In genomic region chr15:97773108-97773507, GRCm38 (mm10) we compare ENCODE assay signal across 9 mouse cellular contexts. TPM values are rescaled to one million over a fixed set of nuclear protein-coding genes. Genes with fewer than 3 reads are reported as not detected.
DNase-seq lines count a peak whose midpoint lies in the region; ATAC-seq and TF ChIP-seq lines count a peak whose summit lies in the region.
"Had no signal": no experiment of that assay in that cellular context is flagged by ENCODE, and none has a peak within 500 bp of the region (broad histone marks: within the 10 kb centered on the region; RNA-seq: fewer than 3 reads in every experiment).

No protein-coding gene starts in this region.

- no peaks in the 10 kb centered on the region for H3K36me3 ChIP-seq in kidney, embryonic 14.5 days (ENCODE audit: control insufficient read depth, insufficient read depth, low read length)
- no peaks in the 10 kb centered on the region for H3K36me3 ChIP-seq in lung, postnatal 0 days (ENCODE audit: insufficient read depth, low read length)
- H3K36me3 ChIP-seq: hindbrain, embryonic 15.5 days had no signal

- no peak overlapping the region for H3K4me3 ChIP-seq in kidney, embryonic 14.5 days (ENCODE audit: low read length)
- no peak overlapping the region for H3K4me3 ChIP-seq in lung, postnatal 0 days (ENCODE audit: low read depth, low read length)
- no peak overlapping the region for H3K4me3 ChIP-seq in cerebellum, adult 2 months (replicated peaks; ENCODE audit: insufficient read depth, low read depth, low read length)
- H3K4me3 ChIP-seq: hindbrain, embryonic 15.5 days had no signal

- TF ChIP-seq EP300 in lung, postnatal 0 days (IDR thresholded peaks at IDR 0.05) = peak; percentile 90

- no peak for TF ChIP-seq POLR2A in cerebellum, adult 2 months (IDR thresholded peaks at IDR 0.05; ENCODE audit: borderline replicate concordance, insufficient read depth, low read length)

- peak; percentile 24; the same call in 1 of the 2 replicates for TF ChIP-seq CTCF in lung, postnatal 0 days (IDR thresholded peaks at IDR 0.05)
- no peak for TF ChIP-seq CTCF in cerebellum, adult 2 months (IDR thresholded peaks at IDR 0.05; ENCODE audit: borderline replicate concordance, insufficient read depth, low read depth, low read length)

- peak; percentile 91 for ATAC-seq in kidney, embryonic 14.5 days (ENCODE audit: low FRiP score, low TSS enrichment)
- peak; percentile 91 for ATAC-seq in lung, postnatal 0 days

- H3K27ac ChIP-seq in kidney, embryonic 14.5 days (ENCODE audit: low read depth, low read length) = peak overlapping the region; percentile 97
- peak overlapping the region; percentile 88 for H3K27ac ChIP-seq in lung, postnatal 0 days (ENCODE audit: low read length)
- no peak overlapping the region for H3K27ac ChIP-seq in cerebellum, adult 2 months (ENCODE audit: insufficient read depth, low read length)

- H3K27me3 ChIP-seq in kidney, embryonic 14.5 days (ENCODE audit: control insufficient read depth, insufficient read depth, low read length) = no peaks in the 10 kb centered on the region
- no peaks in the 10 kb centered on the region for H3K27me3 ChIP-seq in lung, postnatal 0 days (replicated peaks; ENCODE audit: insufficient read depth, low read length)
- H3K27me3 ChIP-seq in cerebellum, adult 2 months (ENCODE audit: control insufficient read depth, insufficient read depth, low read length) = no peaks in the 10 kb centered on the region

- H3K9me3 ChIP-seq in kidney, embryonic 14.5 days (ENCODE audit: control insufficient read depth, low read length) = no peaks in the 10 kb centered on the region
- no peaks in the 10 kb centered on the region for H3K9me3 ChIP-seq in lung, postnatal 0 days (ENCODE audit: low read length)
- H3K9me3 ChIP-seq: hindbrain, embryonic 15.5 days had no signal

- H3K9ac ChIP-seq in kidney, embryonic 14.5 days (ENCODE audit: low read depth, low read length) = peak overlapping the region; percentile 34; the same call in 1 of the 2 replicates
- no peak overlapping the region for H3K9ac ChIP-seq in lung, postnatal 0 days (replicated peaks; ENCODE audit: low read depth)
- H3K9ac ChIP-seq: hindbrain, embryonic 15.5 days had no signal

- H3K4me2 ChIP-seq in kidney, embryonic 14.5 days (replicated peaks; ENCODE audit: low read depth, low read length) = peak overlapping the region; percentile 17
- H3K4me2 ChIP-seq in lung, postnatal 0 days (replicated peaks; ENCODE audit: low read depth, low read length) = 0 out of 2 replicates have a peak overlapping the region, but pooled peaks have one; percentile 3
- H3K4me2 ChIP-seq: hindbrain, embryonic 15.5 days had no signal

- H3K4me1 ChIP-seq in kidney, embryonic 14.5 days (ENCODE audit: control insufficient read depth, insufficient read depth, low read length) = peaks cover 39% of the 10 kb centered on the region
- H3K4me1 ChIP-seq in lung, postnatal 0 days (ENCODE audit: insufficient read depth, low read depth, low read length) = peaks cover 19% of the 10 kb centered on the region
- H3K4me1 ChIP-seq in cerebellum, adult 2 months (ENCODE audit: control insufficient read depth, insufficient read depth, low read length) = no peaks in the 10 kb centered on the region

- intact Hi-C loops in left cerebral cortex, postnatal 14 days (cut with DNase I) = no loop called here

- 10% methylated on average over 5 of the region's 5 CpGs for WGBS in kidney, embryonic 14.5 days
- 9% methylated on average over 5 of the region's 5 CpGs for WGBS in lung, postnatal 0 days
- WGBS in cerebellum, adult 2 months = 39% methylated on average over 5 of the region's 5 CpGs

- DNase-seq in ovary, postnatal 36 days (ENCODE audit: low spot score) = peak; percentile 45
- no peak for DNase-seq in ovary, postnatal 14 days (ENCODE audit: low spot score)
- DNase-seq in gastrocnemius, postnatal 25 days = peak; percentile 72
- peak; percentile 96 for DNase-seq in lung, postnatal 0 days (ENCODE audit: low spot score)
- DNase-seq in left cerebral cortex, postnatal 14 days (ENCODE audit: low spot score in 2 of 2) = no peak
- no peak for DNase-seq in cerebellum, adult 2 months
- no peak for DNase-seq in right cerebral cortex, postnatal 10 days (ENCODE audit: low spot score in 2 of 2)

RNA-seq across cellular contexts. Expression of gene Slc48a1, which starts 5.2 kb away (rescaled TPM):
- total RNA-seq in gastrocnemius, postnatal 25 days (2021) = 10 to 100 TPM; 44.7 to 47.2 TPM
- 34.4 and 36.1 TPM in 2 replicates for polyA plus RNA-seq in kidney, embryonic 14.5 days (2014; fragmentation: Nextera tagmentation; extraction: Ambion mirVana)
- 69.5 and 75.7 TPM in 2 replicates for polyA plus RNA-seq in lung, postnatal 0 days (2015; fragmentation: Nextera tagmentation; extraction: Ambion mirVana)
- total RNA-seq in left cerebral cortex, postnatal 14 days (2021) = 100 to 1,000 TPM; 157 to 169 TPM
- 129 and 133 TPM in 2 replicates for polyA plus RNA-seq in cerebellum, adult 2 months (2012; rRNA removed)

RNA-seq across cellular contexts. Expression of gene Rapgef3, which starts 5.3 kb away (rescaled TPM):
- total RNA-seq in gastrocnemius, postnatal 25 days (2021) = 1 to 10 TPM; 3.7 to 8.1 TPM
- 11.9 and 15.7 TPM in 2 replicates for polyA plus RNA-seq in kidney, embryonic 14.5 days (2014; fragmentation: Nextera tagmentation; extraction: Ambion mirVana)
- 18.7 and 25.5 TPM in 2 replicates for polyA plus RNA-seq in lung, postnatal 0 days (2015; fragmentation: Nextera tagmentation; extraction: Ambion mirVana)
- total RNA-seq in left cerebral cortex, postnatal 14 days (2021) = 10 to 100 TPM; 28.9 to 36.7 TPM
- 35.0 and 36.5 TPM in 2 replicates for polyA plus RNA-seq in cerebellum, adult 2 months (2012; rRNA removed)

RNA-seq across cellular contexts. Expression of gene Endou, which starts 42.0 kb away (rescaled TPM):
- total RNA-seq in gastrocnemius, postnatal 25 days (2021) = under 1 TPM; 0.36 to 0.91 TPM
- polyA plus RNA-seq in kidney, embryonic 14.5 days (2014; fragmentation: Nextera tagmentation; extraction: Ambion mirVana) = 0.20 and 0.34 TPM in 2 replicates
- 2.1 and 2.9 TPM in 2 replicates for polyA plus RNA-seq in lung, postnatal 0 days (2015; fragmentation: Nextera tagmentation; extraction: Ambion mirVana)
- total RNA-seq in left cerebral cortex, postnatal 14 days (2021) = under 1 TPM; 0.94 to 0.97 TPM
- polyA plus RNA-seq in cerebellum, adult 2 months (2012; rRNA removed) = 1.7 and 1.8 TPM in 2 replicates

Comparison
In these comparisons a context has a peak if more than half of its experiments do, and no peak if none do; other contexts are left out.
1. DNase-seq: peak in ovary, postnatal 36 days (single experiment), gastrocnemius, postnatal 25 days (single experiment) and lung, postnatal 0 days (single experiment); none in ovary, postnatal 14 days (single experiment), left cerebral cortex, postnatal 14 days (0 of 2), cerebellum, adult 2 months (0 of 2) and right cerebral cortex, postnatal 10 days (0 of 2).